Mouse (Mus musculus) liver, adult 2 months (tissue): ENCODE data around the gene Fermt1.

Experiments
- CTCF ChIP-seq: fragments of 200-500 bp; IDR thresholded peaks from 2 replicates; pipeline ENCODE4 v1.5.1; 2011; ENCODE audit warnings: low read depth, low read length, control low read depth
- POLR2A ChIP-seq: fragments of 200-500 bp; IDR thresholded peaks from 2 replicates; pipeline ENCODE4 v1.6.1; 2011; ENCODE audit warnings: low read length, control low read depth; ENCODE audit not compliant: insufficient read depth; ENCODE audit errors: extremely low read depth

- no peak for TF ChIP-seq POLR2A
- TF ChIP-seq CTCF: no peak
Measured at GRCm38 (mm10) chr2:132879261-132880044, 66.3 kb downstream of the Fermt1 start.
